Mouse (Mus musculus): ENCODE measurements around the gene Rora.

- TF ChIP-seq CTCF (IDR thresholded peaks at IDR 0.05; ENCODE audit: low read depth), result no peak
- TF ChIP-seq EP300 (optimal IDR thresholded peaks at IDR 0.05), result no peak
Measured at GRCm38 (mm10) chr9:69043920-69044613, 390.5 kb downstream of the Rora start.

Measured in stomach, postnatal 0 days (tissue).